Mouse (Mus musculus) MEL (cell line): ENCODE measurements at regions not wholly inside any gene's neighbourhood (a gene's known extent, or its start where the extent isn't known, plus 50 kb on each side); places are given as distances from the start of the nearest gene placed in this dataset.

Experiments
- DNase-seq: peaks from one replicate; pipeline ENCODE4 v3.0.0; 2011; ENCODE audit warnings: low read depth, low spot score
- H3K27ac ChIP-seq: 2 replicates; pipeline ENCODE4 v1.5.1; 2012; ENCODE audit warnings: low read depth, mild to moderate bottlenecking, control low read depth, low read length, moderate library complexity; ENCODE audit not compliant: control insufficient read depth
- H3K27me3 ChIP-seq, 2 experiments: fragments of 150-350 bp in 1 of 2; sonication (generic) in 1 of 2; 2 replicates each; pipeline ENCODE4 v1.6.1; 2012; ENCODE audit warnings: low read length in 2 of 2, mild to moderate bottlenecking in 2 of 2, improper control_type of control experiment in 1 of 2, moderate library complexity in 1 of 2; ENCODE audit not compliant: insufficient read depth in 2 of 2, control insufficient read depth in 1 of 2
- H3K36me3 ChIP-seq, 2 experiments: 2 replicates each; pipeline ENCODE4 v1.6.1; 2012 to 2014; ENCODE audit warnings: low read length in 2 of 2, improper control_type of control experiment in 1 of 2, inconsistent platforms in 1 of 2, mild to moderate bottlenecking in 1 of 2; ENCODE audit not compliant: insufficient read depth in 2 of 2, control insufficient read depth in 1 of 2
- H3K4me1 ChIP-seq, 2 experiments: fragments of 150-350 bp in 1 of 2; sonication (generic) in 1 of 2; 2 replicates each; pipeline ENCODE4 v1.6.1; 2012; ENCODE audit warnings: low read length in 2 of 2, improper control_type of control experiment in 1 of 2, mild to moderate bottlenecking in 1 of 2; ENCODE audit not compliant: insufficient read depth in 2 of 2, control insufficient read depth in 1 of 2
- H3K4me3 ChIP-seq, 2 experiments: fragments of 150-350 bp in 1 of 2; sonication (generic) in 1 of 2; 2 replicates each; pipeline ENCODE4 v1.5.1; 2012; ENCODE audit warnings: low read depth in 2 of 2, low read length in 2 of 2, mild to moderate bottlenecking in 2 of 2, moderate library complexity in 2 of 2, control low read depth in 1 of 2, improper control_type of control experiment in 1 of 2; ENCODE audit not compliant: control insufficient read depth in 1 of 2, insufficient read depth in 1 of 2
- H3K79me2 ChIP-seq: 2 replicates; pipeline ENCODE4 v1.6.1; 2012; ENCODE audit warnings: mild to moderate bottlenecking, low read length, moderate library complexity; ENCODE audit not compliant: control insufficient read depth, poor library complexity, insufficient read depth
- H3K9ac ChIP-seq: 2 replicates; pipeline ENCODE4 v1.6.1; 2012; ENCODE audit warnings: low read depth, mild to moderate bottlenecking, control low read depth, low read length, moderate library complexity; ENCODE audit not compliant: control insufficient read depth, poor library complexity, severe bottlenecking
- H3K9me3 ChIP-seq: fragments of 150-350 bp; sonication (generic); replicated peaks from 2 replicates; pipeline ENCODE4 v1.6.1; 2012; ENCODE audit warnings: mild to moderate bottlenecking, low read length, improper control_type of control experiment, moderate library complexity; ENCODE audit not compliant: insufficient read depth
- CHD1 ChIP-seq: IDR thresholded peaks from 2 replicates; pipeline ENCODE4 v1.6.1; 2012; ENCODE audit warnings: low read depth, mild to moderate bottlenecking, inconsistent platforms, low read length, improper control_type of control experiment
- CHD2 ChIP-seq: IDR thresholded peaks from 2 replicates; pipeline ENCODE4 v1.6.1; 2011; ENCODE audit warnings: low read length, improper control_type of control experiment
- CTCF ChIP-seq, 3 experiments: IDR thresholded peaks in 2 of 3; conservative IDR thresholded peaks in 1 of 3; 2 replicates each; pipeline ENCODE4 v1.5.1; 2011 to 2012; ENCODE audit warnings: low read length in 3 of 3, low read depth in 2 of 3, mild to moderate bottlenecking in 2 of 3, improper control_type of control experiment in 1 of 3, inconsistent platforms in 1 of 3, mixed read lengths in 1 of 3, moderate library complexity in 1 of 3; ENCODE audit not compliant: control insufficient read depth in 1 of 3, insufficient read depth in 1 of 3, poor library complexity in 1 of 3, severe bottlenecking in 1 of 3
- E2F4 ChIP-seq: IDR thresholded peaks from 2 replicates; pipeline ENCODE4 v1.6.1; 2011; ENCODE audit warnings: low read depth, low read length, improper control_type of control experiment, borderline replicate concordance
- ETS1 ChIP-seq: IDR thresholded peaks from 2 replicates; pipeline ENCODE4 v1.6.1; 2012; ENCODE audit warnings: low read depth, mild to moderate bottlenecking, inconsistent platforms, low read length, improper control_type of control experiment, moderate library complexity
- GATA1 ChIP-seq: IDR thresholded peaks from 2 replicates; pipeline ENCODE4 v1.6.1; 2011; ENCODE audit warnings: low read depth, low read length, improper control_type of control experiment
- JUND ChIP-seq: IDR thresholded peaks from 2 replicates; pipeline ENCODE4 v1.6.1; 2011; ENCODE audit warnings: low read depth, mild to moderate bottlenecking, improper control_type of control experiment, low read length
- MAX ChIP-seq: IDR thresholded peaks from 2 replicates; pipeline ENCODE4 v1.6.1; 2011; ENCODE audit warnings: low read length, improper control_type of control experiment
- MAZ ChIP-seq: IDR thresholded peaks from 2 replicates; pipeline ENCODE4 v1.6.1; 2012; ENCODE audit warnings: low read depth, mild to moderate bottlenecking, inconsistent platforms, low read length, improper control_type of control experiment
- MEF2A ChIP-seq: IDR thresholded peaks from 2 replicates; pipeline ENCODE4 v1.6.1; 2014; ENCODE audit warnings: low read depth, mild to moderate bottlenecking, inconsistent platforms, low read length, improper control_type of control experiment; ENCODE audit not compliant: poor library complexity, insufficient replicate concordance, severe bottlenecking; ENCODE audit errors: extremely low read depth
- MYB ChIP-seq: IDR thresholded peaks from 2 replicates; pipeline ENCODE4 v1.6.1; 2011; ENCODE audit warnings: mild to moderate bottlenecking, low read depth, low read length, improper control_type of control experiment
- MYC ChIP-seq: IDR thresholded peaks from 2 replicates; pipeline ENCODE4 v1.6.1; 2011; ENCODE audit warnings: low read depth, mild to moderate bottlenecking, low read length, improper control_type of control experiment, moderate library complexity
- NELFE ChIP-seq: IDR thresholded peaks from 2 replicates; pipeline ENCODE4 v1.6.1; 2011; ENCODE audit warnings: low read depth, low read length, improper control_type of control experiment
- NRF1 ChIP-seq: IDR thresholded peaks from 2 replicates; pipeline ENCODE4 v1.6.1; 2014; ENCODE audit warnings: low read depth, mild to moderate bottlenecking, inconsistent platforms, low read length, improper control_type of control experiment, moderate library complexity; ENCODE audit not compliant: poor library complexity, insufficient read depth, severe bottlenecking
- POLR2A ChIP-seq, 2 experiments: IDR thresholded peaks; 2 replicates each; pipeline ENCODE4 v1.6.1; 2011 to 2012; ENCODE audit warnings: low read length in 2 of 2, mild to moderate bottlenecking in 2 of 2, control low read depth in 1 of 2, improper control_type of control experiment in 1 of 2, low read depth in 1 of 2, moderate library complexity in 1 of 2; ENCODE audit not compliant: control insufficient read depth in 1 of 2, insufficient read depth in 1 of 2, poor library complexity in 1 of 2
- RAD21 ChIP-seq: IDR thresholded peaks from 2 replicates; pipeline ENCODE4 v1.6.1; 2011; ENCODE audit warnings: mild to moderate bottlenecking, low read depth, low read length, improper control_type of control experiment
- SIN3A ChIP-seq: IDR thresholded peaks from 2 replicates; pipeline ENCODE4 v1.6.1; 2012; ENCODE audit warnings: low read length, improper control_type of control experiment, inconsistent platforms
- TAL1 ChIP-seq: IDR thresholded peaks from 2 replicates; pipeline ENCODE4 v1.6.1; 2012; ENCODE audit warnings: mild to moderate bottlenecking, inconsistent platforms, low read length, moderate library complexity, mixed read lengths
- ZC3H11A ChIP-seq: IDR thresholded peaks from 2 replicates; pipeline ENCODE4 v1.6.1; 2012; ENCODE audit warnings: low read depth, mild to moderate bottlenecking, inconsistent platforms, low read length, improper control_type of control experiment
- ZMIZ1 ChIP-seq: IDR thresholded peaks from 2 replicates; pipeline ENCODE4 v1.6.1; 2012; ENCODE audit warnings: low read depth, mild to moderate bottlenecking, inconsistent platforms, low read length, improper control_type of control experiment, moderate library complexity

DNA sequence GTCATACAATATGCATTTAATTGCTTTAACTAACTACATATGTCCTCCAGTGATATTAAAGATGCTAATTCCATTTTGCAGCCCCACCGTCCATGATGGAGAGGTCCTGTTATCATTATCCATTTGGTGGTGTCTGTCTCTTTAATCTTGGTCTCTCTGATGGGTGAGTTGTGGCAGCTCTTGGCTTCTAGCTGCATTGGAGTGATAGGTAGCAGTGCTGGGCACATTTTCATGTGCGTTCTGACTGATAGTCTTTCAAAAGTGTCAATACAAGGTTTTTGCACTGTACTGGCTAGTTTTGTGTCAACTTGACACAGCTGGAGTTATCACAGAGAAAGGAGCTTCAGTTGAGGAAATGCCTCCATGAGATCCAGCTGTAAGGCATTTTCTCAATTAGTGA lies 67.5 kb upstream of the Six2 start:
- H3K4me1 ChIP-seq = peaks cover 0 to 4% of the 10 kb centered on the region in 2 experiments; a peak in 1 of 4 replicates
- H3K9me3 ChIP-seq = no peaks in the 10 kb centered on the region
- no peaks in the 10 kb centered on the region; a peak in 2 of 4 replicates for H3K27me3 ChIP-seq
- no peaks in the 10 kb centered on the region; a peak in 1 of 4 replicates for H3K36me3 ChIP-seq
- no peak for TF ChIP-seq MYC
- TF ChIP-seq NRF1 = no peak
- TF ChIP-seq ZMIZ1 = no peak
- no peak for TF ChIP-seq GATA1
- TF ChIP-seq MAX = no peak
- no peak for TF ChIP-seq CHD1
- no peak for TF ChIP-seq ETS1
- no peak for TF ChIP-seq CHD2
- no peak for TF ChIP-seq TAL1
- no peak for TF ChIP-seq MAZ
- TF ChIP-seq ZC3H11A = no peak
- no peak for TF ChIP-seq RAD21
- TF ChIP-seq NELFE = no peak
- no peak for TF ChIP-seq MEF2A
- TF ChIP-seq POLR2A (IDR thresholded peaks at IDR 0.05; ENCODE audit: control insufficient read depth in 1 of 2, insufficient read depth in 1 of 2, low read depth in 1 of 2, low read length in 2 of 2, poor library complexity in 1 of 2) = no peak
- no peak for TF ChIP-seq SIN3A
- no peak for TF ChIP-seq MYB
- TF ChIP-seq E2F4 = no peak
- TF ChIP-seq JUND = no peak
- H3K4me3 ChIP-seq = no peak overlapping the region
- H3K79me2 ChIP-seq = no peaks in the 10 kb centered on the region
- DNase-seq = no peak
- H3K9ac ChIP-seq = no peak overlapping the region
- H3K27ac ChIP-seq = no peak overlapping the region

DNA sequence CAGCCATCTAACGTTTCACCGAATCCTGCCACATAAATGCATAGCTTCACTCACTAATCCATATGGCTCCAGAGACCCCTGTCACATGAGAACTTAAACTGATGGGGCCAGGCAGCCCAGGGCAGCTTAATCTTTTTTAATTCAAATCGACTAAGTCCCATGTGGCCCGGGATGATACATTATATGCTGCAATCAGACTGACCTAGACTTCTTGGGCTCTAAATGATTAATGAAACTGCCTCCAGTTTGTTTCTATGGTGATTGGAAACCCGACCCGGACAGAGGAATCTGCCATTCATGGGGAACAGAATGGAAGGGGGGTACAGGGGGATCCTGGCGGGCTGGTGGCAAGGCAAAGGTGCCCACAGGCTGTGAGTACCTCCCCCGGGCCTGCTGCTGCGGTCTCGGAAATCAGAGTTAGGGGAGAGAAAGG lies 60.6 kb upstream of the Six2 start:
- no peaks in the 10 kb centered on the region for H3K9me3 ChIP-seq
- H3K27me3 ChIP-seq = peaks cover 0 to 4% of the 10 kb centered on the region in 2 experiments; a peak in 3 of 4 replicates
- H3K9ac ChIP-seq = no peak overlapping the region
- no peak overlapping the region for H3K4me3 ChIP-seq
- TF ChIP-seq CTCF (IDR thresholded peaks at IDR 0.05 in 2 of 3, conservative IDR thresholded peaks at IDR 0.05 in 1 of 3; ENCODE audit: control insufficient read depth in 1 of 3, insufficient read depth in 1 of 3, low read depth in 2 of 3, low read length in 3 of 3, poor library complexity in 1 of 3, severe bottlenecking in 1 of 3) = no peak
- no peak for DNase-seq
- peaks cover 0 to 3% of the 10 kb centered on the region in 2 experiments; a peak in 1 of 4 replicates for H3K4me1 ChIP-seq
- no peak overlapping the region for H3K27ac ChIP-seq
- no peaks in the 10 kb centered on the region for H3K79me2 ChIP-seq
- H3K36me3 ChIP-seq = peaks cover 0 to 3% of the 10 kb centered on the region in 2 experiments; a peak in 1 of 4 replicates
